Mouse (Mus musculus) bone marrow, adult 2 months (tissue): Measurements from ENCODE around the gene Prkcg. TPM values are rescaled to one million over a fixed set of nuclear protein-coding genes. Genes with fewer than 3 reads are reported as not detected.
"Not testable (repeated sequence)": the region's sequence is repeated elsewhere in the genome, so short reads cannot be mapped to it uniquely, and the experiment has no call there.

Experiments
- H3K27ac ChIP-seq: fragments of 200-500 bp; 2 replicates; pipeline ENCODE4 v1.5.1; 2012; ENCODE audit warnings: low read depth, mild to moderate bottlenecking, control low read depth, inconsistent platforms, low read length; ENCODE audit not compliant: control insufficient read depth, poor library complexity, insufficient read depth
- H3K4me1 ChIP-seq: fragments of 200-500 bp; 2 replicates; pipeline ENCODE4 v1.6.1; 2011; ENCODE audit warnings: low read length; ENCODE audit not compliant: control insufficient read depth, insufficient read depth
- H3K4me3 ChIP-seq: fragments of 200-500 bp; replicated peaks from 2 replicates; pipeline ENCODE3; 2011; ENCODE audit warnings: mild to moderate bottlenecking, low read depth, low read length, control low read depth; ENCODE audit not compliant: control insufficient read depth
- CTCF ChIP-seq: fragments of 200-500 bp; IDR thresholded peaks from 2 replicates; pipeline ENCODE4 v1.5.1; 2011; ENCODE audit warnings: low read length, control low read depth; ENCODE audit not compliant: control insufficient read depth, insufficient read depth
- POLR2A ChIP-seq: fragments of 200-500 bp; IDR thresholded peaks from 2 replicates; pipeline ENCODE4 v1.6.1; 2011; ENCODE audit warnings: low read depth, mild to moderate bottlenecking, control low read depth, low read length, borderline replicate concordance; ENCODE audit not compliant: control insufficient read depth
- WGBS: fragments of 180-500 bp; shearing (Covaris S2); methylation state at CpG from one replicate; pipeline ENCODE4 v1.1.7; 2018; 5-methylcytosine and 5-hydroxymethylcytosine counted together
- polyA plus RNA-seq: library from polyadenylated mRNA; stranded (reverse); fragments of >200 nt; gene quantifications from 2 replicates; pipeline ENCODE4 v1.2.4, GENCODE M21; 2011; ENCODE audit warnings: low replicate concordance; ENCODE audit not compliant: missing spikeins, insufficient read depth, insufficient read length

Gene Prkcg
- polyA plus RNA-seq, 1 experiment: 3.2 TPM

DNA sequence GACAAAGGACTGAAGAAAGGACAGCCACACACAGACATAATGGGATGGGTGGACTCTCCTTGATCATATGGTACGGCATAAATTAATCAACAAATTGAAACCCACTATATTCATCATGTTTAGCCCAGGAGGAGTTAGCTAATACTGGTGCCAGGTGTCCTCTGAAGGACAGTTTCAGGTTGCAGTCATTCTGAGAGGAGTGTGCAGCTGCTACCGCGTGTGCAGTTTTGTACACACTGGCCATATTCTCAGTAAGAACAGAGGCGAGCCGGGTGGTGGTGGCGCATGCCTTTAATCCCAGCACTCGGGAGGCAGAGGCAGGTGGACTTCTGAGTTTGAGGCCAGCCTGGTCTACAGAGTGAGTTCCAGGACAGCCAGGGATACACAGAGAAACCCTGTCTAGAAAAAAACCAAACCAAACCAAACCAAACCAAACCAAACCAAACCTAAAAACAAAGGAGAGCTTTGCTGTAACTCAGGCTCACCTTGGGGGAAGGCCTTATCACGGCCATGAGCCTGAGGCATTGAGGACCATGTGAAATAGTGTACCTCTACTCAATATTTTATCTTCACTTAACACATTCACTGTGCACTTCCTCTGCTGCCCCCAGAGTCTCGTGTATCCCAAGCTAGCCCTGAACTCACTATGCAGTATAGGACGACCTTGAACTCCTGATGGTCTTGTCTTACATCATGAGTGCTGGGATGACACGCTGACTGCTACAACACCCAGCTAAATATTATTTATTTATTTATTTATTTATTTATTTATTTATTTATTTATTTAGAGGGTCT, 5.7 kb upstream of the Prkcg start:
- Histone ChIP-seq H3K27ac (no peak overlapping the region), H3K4me3 (no peak overlapping the region), H3K4me1 (peaks cover 1% of the 10 kb centered on the region; the same call in 1 of the 2 replicates)
- TF ChIP-seq POLR2A (no peak), CTCF (no peak)
- 73% methylated on average over 11 of the region's 11 CpGs for WGBS

DNA sequence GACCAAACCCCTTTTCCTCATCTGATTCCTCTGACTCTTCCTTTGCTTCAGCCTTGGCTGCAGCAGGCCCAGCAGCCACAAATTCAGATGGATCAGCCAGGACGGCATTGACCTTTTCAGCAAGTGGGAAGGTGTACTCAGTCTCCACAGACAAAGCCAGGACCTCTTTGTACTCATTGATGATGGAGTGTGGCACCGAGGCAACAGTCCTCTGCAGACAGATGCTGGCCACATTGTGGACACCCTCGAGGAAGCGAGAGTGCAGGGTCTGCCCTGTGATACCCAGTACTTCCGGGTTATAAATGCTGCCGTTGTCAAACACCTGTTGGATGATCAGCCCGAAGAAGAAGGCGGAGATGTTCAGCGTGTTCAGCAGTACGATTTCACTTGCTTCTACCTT, 4.4 kb upstream of the Prkcg start:
- Histone ChIP-seq H3K4me1 (peaks cover 1% of the 10 kb centered on the region; the same call in 1 of the 2 replicates), H3K27ac (no peak overlapping the region), H3K4me3 (no peak overlapping the region)
- WGBS: 77% methylated on average over 10 of the region's 10 CpGs
- TF ChIP-seq POLR2A (no peak), CTCF (no peak)

DNA sequence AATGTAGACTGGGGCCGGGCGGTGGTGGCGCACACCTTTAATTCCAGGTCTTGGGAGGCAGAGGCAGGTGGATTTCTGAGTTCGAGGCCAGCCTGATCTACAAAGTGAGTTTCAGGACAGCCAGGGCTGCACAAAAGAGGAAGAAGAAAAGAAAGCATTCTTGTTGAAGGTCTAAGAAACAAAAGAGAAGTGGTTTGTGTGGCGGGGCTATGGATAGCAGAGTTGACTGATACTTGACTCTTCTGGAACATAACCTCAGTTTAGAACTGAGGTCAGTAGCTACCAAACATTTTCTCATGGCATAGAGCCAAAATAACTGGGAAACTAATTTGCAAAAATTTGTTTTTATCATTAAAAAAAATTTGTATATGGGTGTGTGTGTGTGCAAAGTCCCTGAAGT, 2.9 kb upstream of the Prkcg start:
- 54% methylated on average over 5 of the region's 5 CpGs for WGBS
- Histone ChIP-seq H3K4me3 (no peak overlapping the region), H3K4me1 (peaks cover 1% of the 10 kb centered on the region; the same call in 1 of the 2 replicates), H3K27ac (no peak overlapping the region)
- TF ChIP-seq CTCF (no peak), POLR2A (no peak)

GRCm38 (mm10) chr7:3287186-3287585, 1.8 kb upstream of the Prkcg start:
- Histone ChIP-seq H3K27ac (no peak overlapping the region), H3K4me3 (no peak overlapping the region), H3K4me1 (peaks cover 3% of the 10 kb centered on the region; the same call in 1 of the 2 replicates)
- WGBS: 86% methylated on average over 7 of the region's 7 CpGs
- TF ChIP-seq CTCF: no peak
- no peak for TF ChIP-seq POLR2A

- WGBS: 13% methylated on average over 18 of the region's 18 CpGs
- peaks cover 4% of the 10 kb centered on the region; the same call in 1 of the 2 replicates for H3K4me1 ChIP-seq
- TF ChIP-seq CTCF: no peak
- TF ChIP-seq POLR2A: no peak
- H3K27ac ChIP-seq: peak overlapping the region; percentile 14; the same call in 1 of the 2 replicates
- peak overlapping the region; percentile 61 for H3K4me3 ChIP-seq
Observed at GRCm38 (mm10) chr7:3290257-3291033, 1.5 kb downstream of the Prkcg start.

DNA sequence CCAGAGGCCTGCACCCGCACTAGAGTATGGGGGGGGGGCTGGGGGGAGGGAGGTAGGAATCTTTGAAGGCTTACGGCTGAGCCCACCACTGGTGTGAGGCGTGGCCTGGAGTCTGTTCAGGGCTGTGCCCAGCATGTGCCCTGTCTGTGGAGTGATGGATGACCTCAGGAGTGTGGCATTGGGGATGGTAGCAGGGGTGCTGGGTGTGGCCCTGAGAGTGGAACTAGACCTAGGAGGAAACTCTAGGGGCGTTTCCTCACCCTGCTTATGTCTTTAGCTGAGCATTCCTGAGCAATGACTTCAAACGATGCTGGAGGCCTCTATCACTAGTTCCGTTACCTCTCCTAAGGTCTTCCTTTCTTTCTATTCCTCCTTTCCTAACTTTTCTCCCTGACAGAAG, 2.2 kb downstream of the Prkcg start:
- peak overlapping the region; percentile 51 for H3K4me3 ChIP-seq
- WGBS: 59% methylated on average over 6 of the region's 6 CpGs
- TF ChIP-seq CTCF (no peak), POLR2A (no peak)
- peaks cover 4% of the 10 kb centered on the region; the same call in 1 of the 2 replicates for H3K4me1 ChIP-seq
- no peak overlapping the region for H3K27ac ChIP-seq

GRCm38 (mm10) chr7:3291764-3292163, 2.8 kb downstream of the Prkcg start:
- Histone ChIP-seq H3K4me3 (no peak overlapping the region), H3K4me1 (peaks cover 4% of the 10 kb centered on the region; the same call in 1 of the 2 replicates), H3K27ac (no peak overlapping the region)
- no peak for TF ChIP-seq POLR2A
- no peak for TF ChIP-seq CTCF
- 69% methylated on average over 3 of the region's 3 CpGs for WGBS

DNA sequence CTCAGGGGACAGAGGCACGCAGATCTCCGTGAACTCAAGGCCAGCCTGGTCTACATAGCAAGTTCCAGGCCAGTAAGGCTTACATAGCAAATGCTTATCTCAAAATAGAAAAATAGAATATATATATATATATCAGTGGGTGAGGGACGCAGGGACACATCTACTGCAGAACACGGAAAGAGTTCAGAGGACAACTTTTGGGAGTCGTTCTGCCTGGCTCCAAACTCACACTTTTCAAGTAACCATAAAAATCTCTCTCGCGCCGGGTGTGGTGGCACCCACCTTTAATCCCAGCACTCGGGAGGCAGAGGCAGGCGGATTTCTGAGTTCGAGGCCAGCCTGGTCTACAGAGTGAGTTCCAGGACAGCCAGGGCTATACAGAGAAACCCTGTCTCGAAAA, 3.3 kb downstream of the Prkcg start:
- WGBS: 63% methylated on average over 12 of the region's 12 CpGs
- not testable (repeated sequence) for H3K4me3 ChIP-seq, H3K27ac ChIP-seq, H3K4me1 ChIP-seq

DNA sequence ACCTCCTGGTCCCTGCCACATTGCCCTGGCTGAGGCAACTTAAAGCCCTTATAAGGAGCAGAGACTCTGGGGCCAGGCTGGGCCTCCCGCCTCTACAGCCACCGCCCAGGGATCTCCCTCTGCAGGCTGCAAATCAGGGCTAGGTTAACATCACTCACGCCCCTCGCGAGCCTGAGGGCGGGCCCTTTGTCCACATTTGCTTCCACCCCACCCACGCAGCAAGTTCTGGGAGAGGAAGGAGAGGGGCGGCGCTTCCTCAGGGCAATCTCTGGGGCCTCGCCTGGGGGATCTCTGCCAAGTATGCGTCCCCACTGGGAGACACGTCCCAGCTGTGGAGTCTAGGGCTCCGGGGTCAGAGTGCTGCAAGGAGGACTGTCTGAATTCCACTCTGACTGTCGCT, 3.8 kb downstream of the Prkcg start:
- Histone ChIP-seq H3K4me1 (peaks cover 4% of the 10 kb centered on the region; the same call in 1 of the 2 replicates), H3K27ac (peak overlapping the region; percentile 54), H3K4me3 (peak overlapping the region; percentile 70)
- 1% methylated on average over 14 of the region's 14 CpGs for WGBS
- TF ChIP-seq POLR2A: no peak; the same call in 1 of the 2 replicates
